Mouse (Mus musculus) layer of hippocampus, postnatal 36 days (tissue): ENCODE data around the gene Gm49486. TPM values are rescaled to one million over a fixed set of nuclear protein-coding genes. Genes with fewer than 3 reads are reported as not detected.
A peak's percentile ranks its signal among the peaks of the same experiment; 100 is the strongest.

Experiments used
- DNase-seq, 2 experiments: peaks; one replicate each; pipeline ENCODE4 v3.0.0; 2022
- total RNA-seq, 2 experiments: library from RNA; stranded (reverse); gene quantifications; 2 replicates each; pipeline ENCODE4 v1.2.3; 2021

Gene Gm49486
- total RNA-seq, 2 experiments from 2014 or later, result 0.50 to 0.99 TPM

DNA sequence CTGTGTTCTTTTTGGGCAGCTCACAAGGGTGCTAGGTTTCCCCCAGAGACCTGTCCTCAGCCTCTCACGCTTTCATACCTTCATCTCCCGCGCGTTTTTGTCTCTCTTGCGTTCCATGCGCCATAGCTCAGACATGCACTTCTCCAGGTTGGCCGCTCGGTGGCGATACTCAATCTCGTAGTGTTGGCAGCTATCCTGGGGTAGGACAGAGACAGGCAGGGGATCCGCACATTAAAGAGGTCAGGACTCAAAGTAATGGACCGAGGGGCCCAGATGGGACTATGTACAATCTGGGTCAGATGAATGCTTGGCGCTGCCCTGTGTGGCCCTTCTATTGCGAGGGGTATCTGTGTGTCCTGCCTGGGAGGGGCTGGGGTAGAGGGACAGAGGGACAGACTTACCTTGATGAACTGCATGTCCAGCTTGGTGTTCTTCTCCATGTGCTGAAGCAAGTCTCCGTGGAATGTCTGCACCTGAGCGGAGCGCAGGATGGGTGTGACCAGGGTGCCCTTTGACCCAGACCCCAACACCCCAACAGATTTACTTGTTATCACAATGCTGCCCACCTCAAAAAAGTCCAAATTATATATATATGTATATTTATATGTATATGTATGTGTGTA is 42.0 kb downstream of the Gm49486 start:
- peak in 1 of 2 experiments; percentile 18 for DNase-seq

DNA sequence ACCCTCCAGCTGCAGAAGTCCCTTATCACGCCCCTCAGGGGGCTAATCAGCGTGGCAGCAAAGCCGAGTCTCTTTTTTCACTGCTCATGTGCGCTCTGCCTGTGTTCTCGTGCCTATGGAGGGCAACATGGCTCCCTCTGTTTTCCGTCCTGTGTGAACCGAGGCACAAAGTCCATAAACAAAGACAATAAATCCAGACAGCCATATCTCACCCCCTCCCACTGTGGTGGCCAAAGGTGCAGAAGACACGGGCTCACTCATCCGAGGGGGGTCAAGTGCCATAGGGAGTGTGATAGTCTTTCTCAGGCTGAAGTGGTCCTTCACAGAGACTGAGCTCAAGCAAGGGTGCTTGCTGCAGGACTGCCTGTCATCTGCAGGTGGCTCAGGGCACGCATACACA is 43.8 kb downstream of the Gm49486 start:
- no peak for DNase-seq

DNA sequence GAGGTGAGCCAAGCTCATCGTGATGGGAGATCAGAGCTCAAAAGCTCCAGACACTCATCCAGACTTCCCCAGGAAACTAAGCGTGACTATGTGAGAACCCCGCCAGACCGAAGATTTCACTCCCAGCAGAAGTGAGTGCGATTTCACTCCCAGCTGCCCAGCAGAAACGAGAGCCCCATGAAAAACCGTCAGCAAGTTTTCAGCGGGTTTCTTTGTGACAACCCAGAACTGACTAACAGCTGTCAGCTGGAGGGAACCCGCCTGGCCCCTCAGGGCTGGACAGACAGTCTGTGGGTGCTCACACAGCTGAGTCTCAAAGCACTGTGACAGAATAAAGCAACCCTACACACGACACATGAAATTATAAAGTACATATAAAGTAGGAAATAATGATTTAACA is 48.5 kb downstream of the Gm49486 start:
- DNase-seq, result no peak

DNA sequence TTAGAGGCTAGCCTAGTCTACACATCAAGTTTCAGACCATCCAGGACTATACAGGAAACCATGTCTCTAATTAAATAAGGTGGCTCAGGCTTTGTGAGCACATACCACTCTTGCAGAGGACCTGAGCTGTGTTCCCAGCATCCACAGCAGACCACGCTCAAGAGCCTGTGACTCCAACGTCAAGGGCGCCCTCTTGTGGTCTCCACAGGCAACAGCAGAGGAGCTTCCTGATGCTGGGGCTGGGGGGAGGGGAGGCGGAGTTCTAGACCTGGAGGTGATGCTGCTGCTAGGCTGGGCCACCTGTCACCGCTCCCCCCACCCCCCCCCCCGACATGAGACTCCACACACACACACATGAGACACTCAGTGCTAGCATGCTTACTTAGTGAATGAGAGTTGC is 51.0 kb downstream of the Gm49486 start:
- DNase-seq, result no peak

DNA sequence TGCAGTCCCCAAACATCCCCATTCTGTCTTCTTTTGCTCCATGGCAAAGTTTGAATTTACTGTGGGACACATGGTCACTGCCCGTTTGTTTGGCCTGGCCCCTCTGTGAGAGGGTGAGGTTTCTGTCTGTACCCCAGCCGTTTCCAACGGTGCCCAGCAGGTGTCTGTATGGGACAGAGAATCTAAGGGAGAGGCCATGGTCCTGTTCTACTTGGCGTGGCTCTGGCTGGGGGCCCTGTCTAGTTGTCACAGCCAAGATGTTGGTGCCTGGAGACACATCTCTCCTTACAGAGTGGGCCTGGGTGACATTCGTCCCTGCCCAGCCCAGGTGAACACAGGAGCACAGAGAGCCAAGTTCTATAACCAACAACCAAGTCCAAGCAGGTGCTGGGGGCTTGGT is 51.7 kb downstream of the Gm49486 start:
- DNase-seq, result no peak

DNA sequence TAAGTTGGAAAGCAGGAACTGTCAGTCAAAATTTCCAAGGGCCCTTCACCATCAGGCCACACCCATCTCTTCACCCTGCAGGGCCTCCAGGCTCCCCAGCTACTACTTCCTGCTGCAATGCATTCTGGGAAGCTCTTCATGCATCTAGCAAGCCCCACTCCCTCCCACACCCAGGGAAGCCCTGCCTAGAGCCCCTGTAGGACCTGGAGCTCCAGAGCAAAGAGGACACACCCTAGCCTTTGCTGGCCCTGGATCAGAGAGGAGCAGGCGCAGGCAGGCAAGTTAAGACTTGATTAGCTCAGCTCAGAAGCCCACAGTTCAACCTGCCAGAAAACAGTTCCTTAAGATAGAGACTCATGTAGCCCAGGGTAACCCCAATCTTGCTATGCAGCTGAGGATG is 52.2 kb downstream of the Gm49486 start:
- no peak for DNase-seq

DNA sequence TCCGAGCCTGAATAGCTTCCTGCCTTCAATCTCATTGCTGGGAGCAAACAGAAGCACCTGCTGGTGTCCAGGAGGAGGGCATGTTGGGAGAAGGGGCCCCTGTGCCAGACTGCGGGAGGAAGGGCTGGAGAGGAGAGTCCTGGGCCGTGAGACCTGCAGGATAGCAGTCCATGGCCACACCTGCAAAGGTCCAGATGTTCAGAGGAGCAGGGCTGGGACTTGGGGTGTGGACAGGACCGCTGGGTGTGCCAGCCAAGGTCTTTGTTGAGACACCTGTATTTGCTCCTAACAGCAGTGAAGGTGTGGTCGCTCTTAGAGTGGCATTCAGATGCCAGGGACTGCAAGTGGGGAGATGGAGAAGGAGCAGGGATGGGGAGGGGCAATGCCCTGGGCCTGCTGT is 53.2 kb downstream of the Gm49486 start:
- DNase-seq, result no peak

DNA sequence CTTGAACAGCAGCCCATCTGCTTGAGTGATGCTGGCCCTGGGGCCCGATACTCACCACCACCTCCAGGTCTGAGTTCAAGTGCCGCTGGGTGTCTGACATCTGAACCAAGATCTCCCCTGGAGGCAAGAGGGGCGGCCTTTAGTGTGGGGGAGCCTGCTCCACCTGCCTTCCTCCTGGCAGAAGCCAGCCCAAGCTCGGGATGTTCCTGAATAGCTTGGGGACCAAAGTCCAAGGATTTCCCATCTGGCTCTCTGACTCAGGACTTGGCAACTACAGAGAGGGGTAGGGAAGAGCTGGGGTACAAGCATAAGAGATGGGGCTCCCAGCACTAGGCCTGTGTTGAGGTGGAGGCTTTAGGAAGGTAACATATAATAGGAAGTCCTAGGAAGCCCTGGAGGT is 54.2 kb downstream of the Gm49486 start:
- DNase-seq, result no peak

DNA sequence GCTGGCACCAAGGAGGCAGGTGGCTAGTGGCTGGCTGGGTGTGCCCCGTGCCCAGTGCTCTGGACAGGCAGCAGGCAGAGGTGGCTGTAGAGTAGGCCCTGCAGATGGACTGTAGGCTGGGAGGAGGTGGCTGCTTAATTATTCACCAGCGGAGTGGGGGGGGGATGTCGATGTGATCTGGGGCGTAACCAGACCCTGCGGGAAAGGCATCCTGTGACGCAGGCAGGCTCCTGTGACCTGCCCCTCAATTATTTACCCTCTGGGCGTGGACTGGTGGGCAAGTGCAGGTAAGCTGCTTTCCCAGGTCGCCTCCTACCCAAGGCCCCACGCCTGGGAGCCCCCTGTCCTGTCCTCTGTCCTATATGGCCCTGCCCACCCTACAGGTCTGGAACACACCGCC is 56.2 kb downstream of the Gm49486 start, which contains the start of gene Baiap2l2:
Baiap2l2 (minus strand) TSS at position 139 of the 400 bp plus-strand sequence.
- no peak for DNase-seq

DNA sequence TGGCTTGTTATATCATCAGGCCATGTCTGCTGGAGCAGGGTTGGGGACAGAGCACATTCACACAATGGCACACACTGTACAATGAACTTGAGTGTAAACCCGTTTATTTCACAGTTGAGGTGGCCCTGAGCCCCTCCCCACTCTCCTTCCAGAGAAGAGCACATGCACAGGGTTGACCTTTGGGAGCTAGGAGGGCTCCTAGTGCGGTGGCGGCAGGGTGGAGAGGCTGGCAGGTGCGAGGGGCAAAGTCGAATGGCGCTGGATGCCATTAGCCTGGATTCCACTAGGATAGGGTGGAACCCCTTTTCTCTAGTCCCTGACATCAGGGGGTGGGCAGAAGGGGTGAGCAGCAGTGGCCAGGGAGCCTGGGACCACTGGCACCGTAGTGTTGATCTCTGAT is 57.0 kb downstream of the Gm49486 start:
- no peak for DNase-seq

DNA sequence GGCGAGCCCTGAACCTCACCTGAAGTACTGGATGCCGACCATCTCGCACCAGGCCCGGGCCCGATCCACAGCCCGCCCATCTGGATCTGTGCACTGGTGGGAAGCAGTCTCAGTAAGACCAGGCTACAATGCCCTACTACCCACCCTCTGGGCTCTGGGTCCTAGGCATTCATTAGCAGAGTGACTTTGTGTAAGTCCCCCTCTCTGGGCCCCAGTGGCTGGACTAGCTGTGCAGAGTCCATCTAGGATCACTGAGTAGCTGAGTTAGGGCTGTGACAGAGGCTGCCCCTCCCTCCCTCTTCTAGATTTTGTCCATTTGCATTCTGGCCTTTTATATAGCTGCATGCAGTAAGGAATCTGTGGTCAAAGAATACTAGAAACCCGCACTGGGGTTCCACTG is 57.9 kb downstream of the Gm49486 start:
- no peak for DNase-seq

DNA sequence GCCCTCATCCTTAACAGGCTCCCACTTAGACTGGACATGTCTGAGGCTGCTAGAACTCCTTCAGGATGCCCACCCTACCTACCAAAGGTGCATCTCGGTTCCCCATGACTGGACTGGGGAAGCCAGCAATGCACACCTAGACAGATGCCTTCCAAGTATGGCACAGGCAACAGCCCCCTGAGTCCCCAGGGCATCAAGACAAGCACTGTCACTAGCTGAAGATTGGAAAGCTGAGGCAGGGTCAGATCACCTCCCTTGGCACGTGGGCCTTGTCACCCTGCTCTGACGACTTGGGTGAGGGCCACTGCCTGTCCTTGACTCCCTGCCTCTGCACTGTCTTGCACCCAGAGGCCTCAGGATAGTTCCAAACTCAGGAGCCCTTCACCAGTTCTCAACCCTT is 59.2 kb downstream of the Gm49486 start:
- no peak for DNase-seq

DNA sequence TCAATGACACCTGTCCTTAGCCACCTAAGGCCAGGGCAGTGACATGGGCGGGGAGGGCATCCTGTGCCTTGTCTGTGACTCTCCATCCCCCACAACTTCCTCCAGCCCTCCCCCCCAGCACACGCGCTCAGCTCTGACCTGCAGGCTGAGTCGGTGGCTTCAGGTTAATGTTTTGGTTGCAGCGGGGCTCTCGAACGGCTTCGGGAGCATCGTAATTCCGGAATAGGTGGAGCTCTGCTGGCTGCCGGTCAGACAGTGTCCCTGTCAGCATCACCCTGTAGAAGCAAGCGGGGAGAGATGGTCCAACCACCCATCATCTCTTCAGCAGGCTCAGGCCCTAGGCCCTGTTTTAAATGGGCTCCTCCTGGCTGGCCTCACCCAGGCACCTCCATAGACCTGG is 60.2 kb downstream of the Gm49486 start:
- DNase-seq, result no peak

DNA sequence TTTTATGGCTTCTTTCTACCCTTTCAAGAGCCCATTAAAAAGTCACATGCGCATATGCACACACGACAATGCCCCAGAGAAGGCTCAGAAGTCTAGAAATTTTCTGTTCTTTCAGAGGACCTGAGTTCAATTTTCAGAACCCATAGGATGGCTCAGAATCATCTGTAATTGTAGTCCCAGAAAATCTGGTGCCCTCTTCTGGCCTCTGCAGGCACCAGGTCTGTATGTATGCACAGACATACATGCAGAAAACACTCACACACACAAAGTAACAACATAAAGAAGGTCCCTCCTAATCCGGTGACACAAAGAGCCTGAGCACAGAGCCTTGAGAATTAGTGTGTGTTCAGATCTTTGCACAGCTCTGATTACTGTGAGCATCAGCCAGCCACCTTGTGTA is 61.1 kb downstream of the Gm49486 start:
- no peak for DNase-seq

DNA sequence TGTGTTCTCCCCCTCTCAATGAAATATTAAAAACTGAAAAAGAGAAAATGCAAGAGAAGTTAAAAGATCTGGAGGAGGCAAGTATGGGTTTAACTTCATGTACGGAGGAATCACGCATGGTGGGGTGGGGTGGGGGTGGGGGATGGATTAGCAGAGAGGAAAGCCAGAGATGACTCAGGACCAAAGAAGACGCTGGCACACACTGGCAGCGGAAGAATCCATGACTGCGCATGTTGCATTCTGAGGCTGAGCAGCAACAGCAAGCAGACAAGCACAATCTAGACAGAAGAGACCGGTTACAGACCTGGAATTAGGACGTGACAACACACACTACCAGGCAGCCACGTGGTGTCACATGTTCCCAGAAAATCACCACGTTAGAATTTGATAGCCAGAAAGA is 63.6 kb downstream of the Gm49486 start:
- no peak for DNase-seq

DNA sequence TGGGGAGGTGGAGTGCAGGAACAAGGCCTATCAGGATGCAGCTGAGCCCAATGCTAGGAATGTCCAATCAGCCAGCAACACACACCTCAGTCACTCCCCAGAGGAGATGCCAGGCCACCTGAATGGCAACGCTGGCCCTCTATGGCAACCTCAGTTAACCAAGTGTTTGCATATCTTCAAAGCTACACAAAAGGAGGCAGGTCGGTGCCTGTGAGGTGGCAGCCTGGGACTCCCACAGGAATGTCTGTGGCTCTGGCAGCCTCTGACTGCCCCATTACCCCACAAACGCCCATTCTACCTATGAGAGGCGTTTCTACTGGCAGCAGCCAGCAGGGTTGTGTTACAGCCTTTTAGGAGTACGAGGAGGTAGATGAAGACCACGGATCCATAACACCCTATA is 69.4 kb downstream of the Gm49486 start:
- DNase-seq, result no peak

DNA sequence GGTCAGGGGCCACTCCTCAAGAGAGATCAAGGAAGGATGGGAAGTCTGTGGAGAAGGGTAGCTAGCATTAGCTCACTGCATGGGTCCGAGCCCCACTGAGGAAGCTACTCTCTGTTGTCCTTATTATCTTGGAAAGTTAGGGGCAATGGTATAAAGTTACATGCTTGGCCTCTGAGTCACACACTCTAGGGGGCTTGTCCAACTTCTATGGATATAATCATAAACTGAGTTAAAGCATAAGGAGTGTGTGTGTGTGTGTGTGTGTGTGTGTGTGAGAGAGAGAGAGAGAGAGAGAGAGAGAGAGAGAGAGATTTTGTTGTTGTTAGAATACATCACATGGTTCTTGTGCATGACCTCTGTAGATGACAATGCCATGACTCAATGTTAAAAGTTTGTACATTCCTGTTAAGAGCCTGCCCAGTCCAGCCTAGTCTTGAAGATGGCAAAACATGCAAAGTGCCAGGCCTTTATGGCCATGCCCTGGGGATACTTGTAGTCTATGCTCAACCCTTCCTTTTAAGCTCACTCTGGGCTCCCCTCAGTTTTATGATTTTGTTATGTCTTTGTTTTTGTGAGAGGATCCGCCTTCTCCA is 70.5 kb downstream of the Gm49486 start:
- no peak for DNase-seq

DNA sequence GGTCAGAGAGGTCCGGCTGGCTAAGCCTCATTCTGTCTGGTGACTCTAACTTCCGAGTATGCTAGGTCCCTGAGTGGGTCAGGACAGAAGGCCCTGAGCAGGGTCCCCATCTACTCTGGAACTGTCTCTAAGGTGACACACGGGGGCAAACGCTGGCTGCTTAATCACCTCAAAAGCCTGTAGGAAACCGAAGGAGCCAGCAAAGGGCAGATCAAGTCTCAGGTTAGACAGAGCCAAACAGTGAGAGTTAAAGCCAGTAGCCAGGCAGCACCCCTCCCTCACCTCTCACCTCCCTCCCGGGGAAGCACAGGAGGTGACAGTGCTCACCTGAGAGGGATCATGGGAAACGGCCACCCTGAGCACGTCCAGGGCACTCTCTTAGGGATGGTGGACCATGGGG is 74.5 kb downstream of the Gm49486 start:
- no peak for DNase-seq

DNA sequence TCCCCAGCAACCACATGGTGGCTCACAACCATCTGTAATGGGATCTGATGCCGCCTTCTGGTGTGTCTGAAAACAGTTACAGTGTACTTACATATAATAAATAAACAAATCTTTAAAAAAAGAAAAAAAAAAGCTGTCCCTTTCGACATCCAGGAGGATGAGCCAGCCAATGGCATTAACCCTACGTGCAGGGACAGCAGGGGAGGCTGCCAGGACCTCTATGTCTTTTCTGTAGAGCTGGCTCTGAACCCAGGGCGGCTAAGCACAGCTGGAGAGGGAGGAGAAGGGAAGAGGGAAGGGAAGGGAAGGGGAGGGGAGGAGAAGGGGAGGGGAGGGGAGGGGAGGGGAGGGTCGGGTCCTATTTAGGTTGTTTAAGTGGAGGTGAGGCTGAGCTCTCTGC is 75.6 kb downstream of the Gm49486 start:
- DNase-seq, result no peak

DNA sequence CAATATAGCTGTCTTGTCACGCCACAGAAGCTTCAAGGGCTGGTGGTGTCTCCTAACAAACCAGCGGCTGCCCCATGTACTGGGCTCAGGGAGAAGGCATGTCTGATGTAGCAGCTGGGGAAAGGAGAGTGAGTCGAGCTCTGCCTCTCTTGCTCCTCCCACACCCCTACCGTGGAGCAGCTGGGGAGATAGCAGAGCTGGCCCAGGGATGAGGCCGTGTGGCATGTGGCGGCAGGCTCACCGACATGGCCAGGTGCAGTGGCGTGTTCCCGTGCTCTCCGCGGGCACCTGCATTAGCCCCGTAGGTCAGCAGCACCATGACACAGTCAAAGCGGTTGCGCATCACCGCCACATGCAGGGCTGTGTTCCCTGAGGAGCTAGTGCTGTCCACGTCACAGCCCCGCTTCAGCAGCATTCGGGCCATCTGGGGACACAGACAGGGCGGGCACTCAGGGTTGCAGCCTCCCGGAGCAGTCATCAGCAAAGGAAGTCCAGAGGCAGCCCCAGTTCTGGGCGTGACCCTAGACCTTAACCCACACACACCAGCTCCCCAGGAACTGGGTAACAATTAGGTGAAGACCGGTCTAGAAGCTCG is 76.9 kb downstream of the Gm49486 start:
- no peak for DNase-seq
